Mouse (Mus musculus): Measurements from ENCODE around the gene Peli2. TPM values are rescaled to one million over a fixed set of nuclear protein-coding genes. Genes with fewer than 3 reads are reported as not detected.

The Peli2 gene
- total RNA-seq, 2 experiments from 2014 or later = 15.6 to 18.6 TPM

DNA sequence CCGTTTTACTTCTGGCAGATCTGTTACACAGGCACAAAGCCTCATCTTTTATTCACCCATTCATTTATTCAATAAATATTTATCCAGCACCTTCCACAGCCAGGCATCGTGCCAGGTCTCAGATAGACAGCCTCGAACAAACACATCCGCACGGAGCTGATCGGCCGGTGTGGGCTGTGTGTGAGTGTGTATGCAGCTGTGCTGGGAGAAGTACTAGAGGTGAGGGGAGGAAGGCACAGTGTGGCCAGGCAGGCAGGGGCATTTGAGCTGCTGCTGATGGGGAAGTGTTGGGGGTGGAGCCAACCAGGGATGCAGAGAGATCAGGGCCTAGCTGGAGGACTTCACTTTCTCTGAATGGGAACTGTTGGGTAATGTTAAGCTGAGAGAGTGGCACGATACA is 51.4 kb downstream of the Peli2 start:
- intact Hi-C loops (cut with DNase I) = loop anchor here (5.0 to 10.0 kb wide), 2 partner anchors 40 to 417 kb away; no protein-coding TSS in a partner anchor

DNA sequence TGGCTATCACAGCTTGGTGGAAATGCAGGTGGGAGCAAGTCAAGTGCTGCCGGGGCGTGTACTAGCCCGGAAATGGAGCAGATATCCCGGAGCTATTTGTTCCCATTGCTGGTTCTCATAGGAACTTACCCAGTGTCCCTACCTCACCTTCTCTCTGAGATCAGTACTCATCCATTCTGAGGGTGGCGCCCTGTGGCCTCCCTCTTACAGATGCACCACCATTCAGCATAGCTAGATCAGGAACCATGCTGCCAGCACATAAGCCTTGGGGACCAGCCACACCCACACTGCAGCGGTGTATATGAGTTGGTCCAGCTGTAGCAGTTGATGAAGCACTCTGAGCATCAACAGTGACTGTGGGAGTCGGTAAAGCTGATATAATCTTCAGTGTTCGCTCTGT is 52.3 kb downstream of the Peli2 start:
- intact Hi-C loops (cut with DNase I) = loop anchor here (5.0 to 10.0 kb wide), 2 partner anchors 41 to 418 kb away; no protein-coding TSS in a partner anchor
- DNase-seq = no peak

More for the DNA sequence above, 51.4 kb downstream of the Peli2 start:
- DNase-seq = no peak

DNA sequence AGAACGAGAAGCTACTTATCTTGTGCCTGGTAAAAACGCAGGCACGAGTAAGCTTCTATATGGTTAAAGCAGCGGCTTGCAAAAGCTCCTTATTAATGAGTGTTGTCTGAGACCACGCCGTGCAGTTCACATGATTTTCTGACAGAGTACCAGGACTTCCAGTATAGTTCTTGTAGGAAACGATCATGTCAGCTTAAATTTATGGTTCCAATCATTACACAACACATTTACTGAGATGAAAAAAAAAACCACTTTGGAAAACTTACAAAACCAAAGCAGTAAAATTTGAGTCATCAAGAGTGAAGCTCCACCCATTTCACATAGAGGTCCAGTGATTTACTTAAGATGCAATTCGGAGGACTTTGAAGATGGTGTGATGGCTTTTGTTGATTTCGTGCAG is 53.2 kb downstream of the Peli2 start:
- intact Hi-C loops (cut with DNase I) = loop anchor here (5.0 to 10.0 kb wide), 2 partner anchors 42 to 419 kb away; no protein-coding TSS in a partner anchor
- no peak for DNase-seq

DNA sequence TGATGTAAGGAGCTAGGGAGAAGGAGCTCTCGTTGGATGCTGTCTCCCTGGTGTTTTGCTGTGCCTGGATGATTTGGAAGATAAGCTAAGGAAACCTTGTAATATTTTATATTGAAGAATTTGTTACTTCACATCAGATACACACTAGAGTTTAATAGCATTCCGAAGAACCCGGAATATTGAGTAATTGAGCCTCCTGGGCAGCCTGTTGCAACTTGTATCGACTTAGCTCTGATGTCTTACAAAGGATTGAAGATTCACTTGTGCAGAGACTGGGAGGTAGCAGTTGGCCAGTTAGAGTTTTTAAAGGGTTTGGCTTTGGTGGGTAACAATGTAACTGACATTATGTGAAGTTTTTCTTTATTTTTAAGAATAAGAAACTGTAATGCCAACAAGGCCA is 53.7 kb downstream of the Peli2 start:
- intact Hi-C loops (cut with DNase I) = loop anchor here (5.0 to 10.0 kb wide), 2 partner anchors 42 to 420 kb away; no protein-coding TSS in a partner anchor

DNA sequence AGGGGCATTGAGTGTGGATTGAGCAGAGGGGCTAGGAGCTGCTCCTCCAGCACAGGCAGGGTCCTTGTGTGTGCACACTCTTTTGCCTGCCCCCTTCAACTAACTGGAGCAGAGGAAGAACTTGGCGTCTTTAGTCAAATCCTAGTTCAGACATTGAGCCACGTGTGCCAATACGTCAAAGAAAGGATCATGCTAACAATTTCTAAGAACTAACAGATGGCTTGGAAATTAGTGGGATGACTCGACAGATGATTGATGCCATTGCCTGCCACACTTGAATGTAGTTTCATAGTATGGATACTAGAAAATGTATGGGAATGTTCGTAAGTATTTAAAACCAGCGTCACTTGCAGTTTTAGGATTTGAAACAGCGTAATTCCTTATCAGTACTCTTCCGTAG is 54.5 kb downstream of the Peli2 start:
- intact Hi-C loops (cut with DNase I) = loop anchor here (10.0 kb wide), 1 partner anchor 420 kb away; no protein-coding TSS in a partner anchor

More for the DNA sequence above, 53.7 kb downstream of the Peli2 start:
- no peak for DNase-seq

DNA sequence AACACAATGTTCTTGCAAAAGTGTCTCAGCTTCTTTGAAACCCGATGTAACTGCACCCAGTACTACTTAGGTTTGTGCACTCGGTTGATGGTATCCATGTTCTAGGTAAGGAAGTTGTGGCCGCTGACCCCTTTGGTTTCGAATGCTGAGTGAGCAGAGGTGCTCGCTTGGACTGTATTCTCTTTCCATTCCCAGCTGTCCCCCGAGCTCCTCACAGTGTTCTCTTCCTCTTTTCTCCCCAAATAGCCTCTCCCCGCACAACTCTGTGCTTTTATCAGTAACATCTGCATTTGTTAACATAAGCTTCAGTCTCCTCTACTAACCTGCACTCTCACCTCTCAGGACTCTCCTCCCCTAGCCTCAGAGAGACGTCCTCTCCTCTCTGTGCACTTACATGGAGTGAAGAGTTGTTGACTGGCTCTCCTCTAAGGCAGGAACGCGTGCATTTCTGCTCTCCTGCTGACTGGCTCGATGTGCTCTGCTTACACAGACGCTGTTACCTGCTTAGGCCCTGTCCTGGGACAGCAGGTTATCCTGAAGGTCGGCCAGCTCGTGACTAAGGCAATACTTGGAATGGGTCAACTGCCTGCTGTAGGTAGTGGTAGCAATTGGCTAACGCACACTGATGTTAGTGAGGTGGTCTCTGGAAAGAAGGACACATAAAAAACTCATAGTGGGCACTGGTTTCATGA is 57.8 kb downstream of the Peli2 start:
- no peak for DNase-seq
- intact Hi-C loops (cut with DNase I) = loop anchor here (10.0 kb wide), 1 partner anchor 424 kb away; no protein-coding TSS in a partner anchor

More for the DNA sequence above, 54.5 kb downstream of the Peli2 start:
- no peak for DNase-seq

DNA sequence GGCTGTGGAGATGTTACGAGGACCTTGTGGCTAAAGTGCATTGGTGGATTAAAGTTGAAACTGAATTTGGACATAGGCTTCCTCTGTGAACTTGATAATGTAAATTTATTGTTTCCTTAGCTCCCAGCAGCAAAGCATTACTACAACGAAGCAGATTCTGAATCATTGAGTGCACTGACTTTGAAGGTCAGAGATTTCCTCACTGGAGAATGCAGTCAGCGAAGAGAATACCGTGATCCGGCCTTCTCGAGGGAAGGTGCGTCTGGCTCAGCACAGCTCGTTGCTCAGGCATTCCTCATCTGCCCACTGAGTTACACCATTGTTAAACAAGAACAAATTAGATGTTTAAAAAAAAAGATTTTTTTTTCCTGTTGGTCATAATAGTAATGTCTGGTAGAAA is 58.4 kb downstream of the Peli2 start:
- intact Hi-C loops (cut with DNase I) = loop anchor here (10.0 kb wide), 1 partner anchor 424 kb away; no protein-coding TSS in a partner anchor
- no peak for DNase-seq

DNA sequence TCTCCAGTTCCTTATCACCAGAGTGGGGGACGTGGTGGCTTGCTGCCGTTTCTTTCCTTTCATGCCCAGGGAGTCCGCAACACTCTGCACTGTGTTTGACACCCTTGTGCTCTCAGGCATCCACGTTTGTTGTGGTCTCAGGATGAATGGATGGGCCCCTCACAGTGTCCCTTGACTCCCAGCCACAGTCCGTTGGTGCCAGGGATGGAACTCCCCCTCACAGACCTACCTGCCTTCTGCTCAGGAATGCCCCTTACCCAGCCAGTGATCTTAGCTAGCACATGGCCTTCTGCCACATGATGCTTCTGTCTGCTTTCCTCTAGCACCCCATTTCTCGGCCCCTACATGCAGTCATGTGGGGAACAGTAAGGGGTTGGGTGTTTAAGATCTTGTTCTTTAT is 65.7 kb downstream of the Peli2 start:
- intact Hi-C loops (cut with DNase I) = no loop called here
- DNase-seq = no peak

DNA sequence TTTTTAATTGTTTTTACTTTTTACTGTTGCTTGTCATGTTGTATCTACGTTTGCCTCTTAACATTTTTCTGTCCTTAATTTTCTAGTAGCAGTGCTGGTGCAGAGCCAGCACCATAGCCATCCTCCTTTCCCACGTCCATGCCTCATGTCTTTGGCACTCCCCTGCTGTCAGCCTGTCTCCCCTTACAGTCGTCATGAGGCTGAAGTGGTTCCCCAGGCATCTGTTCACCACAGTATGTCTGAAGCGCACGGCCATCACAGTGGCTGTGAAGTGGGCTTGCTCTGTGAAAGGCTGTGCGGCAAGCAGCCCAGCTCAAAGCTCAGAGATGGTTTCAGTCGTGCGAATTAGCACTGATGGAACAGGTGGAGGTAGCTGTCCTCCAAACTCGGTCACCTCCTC is 66.5 kb downstream of the Peli2 start:
- no peak for DNase-seq

DNA sequence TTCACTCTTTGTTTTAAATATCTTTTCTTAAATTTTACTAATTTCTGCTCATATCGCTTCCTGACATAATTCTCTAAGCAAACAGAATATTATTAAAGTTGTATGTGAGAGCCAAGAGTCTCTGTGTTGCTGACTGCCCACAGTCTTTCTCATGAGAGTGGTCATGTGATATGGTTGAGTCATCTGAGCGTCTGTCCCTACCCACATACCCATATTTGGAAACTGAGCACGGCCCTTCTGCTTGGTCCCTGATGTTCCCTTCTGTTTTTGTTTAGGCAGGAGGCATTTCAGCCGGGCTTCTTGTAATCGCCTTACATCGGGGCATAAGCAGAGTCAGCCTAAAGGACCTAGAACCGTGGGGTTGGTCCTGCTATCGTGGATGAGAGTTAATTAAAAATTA is 68.7 kb downstream of the Peli2 start:
- DNase-seq = peak in 1 of 2 experiments; percentile 35

More for the DNA sequence above, 66.5 kb downstream of the Peli2 start:
- intact Hi-C loops (cut with DNase I) = no loop called here

DNA sequence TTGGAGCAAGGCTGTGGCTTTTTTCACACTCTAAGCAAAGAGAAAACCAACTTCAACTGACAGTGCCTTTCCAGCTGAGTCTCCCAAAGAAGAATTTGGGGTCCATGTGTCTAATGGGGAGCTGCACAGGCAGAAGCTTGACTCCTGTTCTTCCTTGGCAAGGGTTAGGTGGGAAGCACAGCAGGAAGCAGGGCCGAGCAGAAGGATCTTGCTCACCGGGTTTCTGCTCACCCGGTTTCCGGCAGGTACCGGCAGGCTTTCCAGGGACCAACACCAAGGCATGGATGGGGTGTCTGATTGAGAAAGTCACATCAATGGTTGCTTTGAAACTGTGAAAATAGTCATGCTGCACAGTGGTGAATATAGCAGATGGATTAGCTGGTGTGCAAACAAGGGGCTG is 70.3 kb downstream of the Peli2 start:
- intact Hi-C loops (cut with DNase I) = no loop called here
- DNase-seq = no peak

More for the DNA sequence above, 68.7 kb downstream of the Peli2 start:
- intact Hi-C loops (cut with DNase I) = no loop called here

DNA sequence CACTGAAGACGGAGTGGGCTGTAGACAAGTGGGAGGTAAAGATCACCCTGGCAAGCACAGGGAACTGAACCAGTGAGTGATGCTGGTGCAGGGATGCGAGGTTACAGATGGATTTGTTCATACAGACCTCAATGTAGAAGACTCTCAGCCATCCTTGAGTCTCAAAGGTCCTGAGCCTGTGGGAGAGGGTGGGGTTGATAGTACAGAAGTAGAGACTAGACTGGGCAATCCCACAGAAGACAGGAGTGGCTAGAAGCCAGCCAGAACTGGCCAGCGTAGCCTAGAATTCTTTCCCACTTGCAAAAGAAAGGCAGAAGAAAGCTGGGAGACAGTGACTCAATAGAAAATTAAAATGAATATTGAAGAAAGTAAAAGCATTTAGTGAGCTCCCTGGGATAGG is 71.3 kb downstream of the Peli2 start:
- intact Hi-C loops (cut with DNase I) = no loop called here
- peak in 1 of 2 experiments; percentile 41 for DNase-seq

DNA sequence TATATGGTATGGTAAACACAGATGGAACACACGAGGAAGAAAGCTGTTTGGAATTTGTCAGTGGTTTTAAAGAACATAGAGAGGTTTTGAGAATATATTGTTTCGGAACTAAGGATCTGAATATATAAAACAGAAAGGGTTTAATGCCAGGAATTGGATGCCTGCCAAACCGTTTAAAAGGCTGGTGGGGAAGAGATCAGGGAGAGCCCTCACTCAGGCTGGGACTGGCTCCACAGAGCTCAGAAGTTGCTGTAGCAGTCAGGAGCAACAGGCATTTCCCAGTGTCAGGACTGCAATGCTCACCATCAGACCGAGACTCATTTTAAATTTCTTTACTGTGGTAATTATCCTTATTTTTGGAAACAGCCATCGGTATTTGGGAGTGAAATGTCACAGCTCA is 76.2 kb downstream of the Peli2 start:
- intact Hi-C loops (cut with DNase I) = no loop called here

DNA sequence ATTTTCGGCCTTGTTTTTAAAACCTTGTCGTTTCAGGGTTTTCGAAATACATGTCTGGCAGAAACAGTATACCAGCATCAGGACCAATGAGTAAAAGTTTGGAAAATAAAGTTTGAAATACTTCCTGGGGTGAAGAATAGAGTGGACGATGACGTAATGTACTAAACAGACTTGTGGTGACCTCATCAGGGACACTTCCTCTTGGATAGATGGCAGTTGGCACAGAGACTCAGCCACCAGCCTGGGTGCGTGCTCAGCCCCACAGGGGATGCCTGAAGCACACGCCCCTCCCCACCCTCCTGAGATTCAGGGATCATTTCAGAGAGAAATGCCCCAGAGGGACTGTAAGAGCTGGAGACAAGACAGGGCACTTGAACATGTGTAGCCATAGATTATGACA is 76.7 kb downstream of the Peli2 start:
- intact Hi-C loops (cut with DNase I) = no loop called here
- DNase-seq = no peak

More for the DNA sequence above, 76.2 kb downstream of the Peli2 start:
- no peak for DNase-seq

DNA sequence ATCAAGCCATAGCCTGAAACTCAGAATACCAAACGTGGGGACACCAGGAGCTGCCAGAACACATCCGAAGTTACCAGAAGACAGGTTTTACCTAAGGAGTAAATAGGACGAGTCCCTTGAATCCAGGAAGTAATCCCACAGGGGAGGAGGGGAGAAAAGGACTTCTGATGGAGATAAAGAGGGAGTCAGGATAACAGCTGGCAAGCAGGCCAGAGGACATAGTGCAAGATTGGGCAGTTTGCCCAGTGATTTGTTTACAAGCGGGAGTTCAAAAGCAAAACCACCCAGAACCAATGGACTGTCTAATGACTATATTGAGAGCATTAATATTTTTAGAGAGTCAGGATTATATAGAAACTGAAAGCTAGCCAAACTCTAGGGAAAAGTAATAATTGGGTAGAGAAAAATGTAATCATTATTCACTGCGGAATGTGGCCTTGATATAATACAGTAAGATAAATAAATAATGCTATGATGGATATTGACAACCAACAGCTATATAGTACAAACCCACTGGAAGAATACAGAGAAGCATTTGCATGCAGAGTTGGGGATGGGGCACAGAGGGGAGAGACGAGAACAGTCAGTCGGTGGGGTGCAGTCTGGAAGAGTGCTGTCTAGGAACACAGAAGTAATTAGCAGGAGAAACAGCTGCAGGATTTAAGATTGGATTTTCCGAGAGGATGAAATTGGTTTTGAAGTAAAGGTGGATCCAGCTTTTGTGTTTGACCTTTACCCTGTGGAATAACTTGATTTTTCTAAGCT is 77.7 kb downstream of the Peli2 start:
- DNase-seq = peak in 1 of 2 experiments; percentile 47
- intact Hi-C loops (cut with DNase I) = no loop called here

DNA sequence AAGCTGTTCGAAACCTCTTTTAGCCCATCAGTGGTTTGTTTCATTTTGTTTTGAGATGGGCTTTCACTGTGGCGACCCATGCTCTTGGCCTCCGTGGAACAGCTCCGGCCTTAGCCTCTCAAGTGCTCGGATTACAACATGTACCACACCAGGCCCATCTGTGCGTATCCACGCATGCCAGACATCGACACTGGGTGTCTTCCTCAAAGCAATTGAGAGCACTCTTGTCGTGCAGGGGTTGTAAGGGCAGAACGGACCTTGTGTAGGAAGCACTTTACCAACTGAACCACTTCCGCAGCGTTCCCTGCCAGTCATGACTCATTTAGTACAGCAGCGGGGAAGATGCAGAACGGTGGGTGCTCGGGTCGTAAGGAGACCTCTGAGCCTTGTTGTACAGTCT is 78.3 kb downstream of the Peli2 start:
- intact Hi-C loops (cut with DNase I) = no loop called here
- no peak for DNase-seq

DNA sequence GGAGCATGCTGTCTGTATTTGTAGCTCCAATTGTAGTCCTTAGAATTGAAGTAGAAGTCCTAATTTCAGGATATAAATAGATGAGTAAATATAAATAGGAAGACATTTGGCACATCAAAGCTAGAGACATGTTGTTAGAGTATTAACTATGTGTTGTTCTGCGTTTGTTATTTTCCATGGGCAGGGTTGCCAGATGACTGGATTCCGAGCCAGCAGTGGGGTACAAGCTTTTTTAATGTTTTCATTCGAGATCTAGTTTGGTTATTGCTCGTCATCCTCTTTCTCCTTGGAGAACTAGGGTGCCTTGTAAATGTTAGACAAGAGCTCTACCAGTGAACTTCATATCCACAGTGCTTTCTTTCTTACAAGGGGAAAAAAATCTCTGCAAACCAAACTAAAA is 78.9 kb downstream of the Peli2 start:
- DNase-seq = no peak
- intact Hi-C loops (cut with DNase I) = no loop called here

DNA sequence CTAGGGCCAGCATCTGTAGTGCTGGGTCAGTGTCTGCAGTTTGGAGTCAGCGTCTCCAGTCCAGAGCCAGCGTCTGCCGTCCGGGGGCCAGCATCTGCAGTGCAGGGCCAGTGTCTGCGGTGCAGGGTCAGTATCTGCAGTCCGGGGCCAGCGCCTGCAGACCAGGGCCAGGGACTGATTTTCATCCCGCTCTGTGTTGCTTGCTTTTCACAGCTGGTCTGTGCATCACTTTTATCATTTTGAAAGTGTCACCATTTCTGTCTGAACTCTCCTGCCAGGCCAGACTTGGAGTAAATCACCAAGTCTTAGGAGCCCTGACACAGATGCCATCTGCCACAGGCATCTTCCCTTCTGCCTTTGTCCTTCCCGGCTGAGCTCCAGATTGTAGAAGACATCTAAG is 79.7 kb downstream of the Peli2 start:
- DNase-seq = no peak
- intact Hi-C loops (cut with DNase I) = no loop called here

DNA sequence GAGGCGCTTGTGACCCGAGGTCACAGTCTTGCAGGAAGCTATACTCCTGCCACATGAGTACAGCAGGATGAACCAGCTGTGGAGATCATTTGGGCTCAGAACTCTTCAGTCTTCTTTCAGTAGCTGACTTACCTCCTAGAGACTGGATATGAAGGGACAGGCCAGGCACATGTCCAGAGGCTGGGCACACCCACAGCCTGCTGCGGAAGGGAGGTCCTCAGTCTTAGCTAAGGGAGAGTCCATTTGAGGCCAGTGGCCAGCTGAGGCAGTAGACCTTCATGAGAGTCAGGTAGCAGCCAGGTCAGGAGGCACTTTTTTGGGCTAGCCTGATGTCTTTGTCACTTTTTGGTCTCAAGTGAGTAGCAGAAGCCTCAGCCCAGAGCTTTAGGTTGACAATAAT is 80.2 kb downstream of the Peli2 start:
- peak; percentile 38 to 42 for DNase-seq
- intact Hi-C loops (cut with DNase I) = no loop called here

DNA sequence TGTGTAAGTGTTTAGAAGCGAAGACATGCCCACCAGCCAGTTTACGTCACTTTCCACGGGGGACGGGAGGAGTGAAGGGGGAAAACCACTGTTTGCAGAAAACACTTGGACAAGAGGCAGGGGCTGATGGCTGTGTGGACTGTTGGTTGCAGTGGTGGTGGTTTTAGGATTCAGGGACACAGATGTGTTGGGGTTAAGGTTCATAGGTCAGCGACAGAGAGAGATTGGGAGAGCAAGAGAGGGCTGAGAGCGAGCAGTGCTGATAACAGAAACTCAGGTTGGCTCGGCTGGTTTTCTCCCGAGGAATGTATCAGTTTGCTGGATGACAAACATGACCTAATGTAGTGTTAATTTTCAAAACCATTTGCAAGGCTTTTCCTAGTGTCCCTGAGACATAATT is 80.8 kb downstream of the Peli2 start:
- intact Hi-C loops (cut with DNase I) = no loop called here
- DNase-seq = no peak

Measured in heart, postnatal 14 days (tissue).